Comparison of ENCODE assay signal across 22 mouse cellular contexts in genomic region chr4:76417676-76418075, GRCm38 (mm10).
DNase-seq lines count a peak whose midpoint lies in the region; ATAC-seq and TF ChIP-seq lines count a peak whose summit lies in the region.
"Had no signal": no experiment of that assay in that cellular context is flagged by ENCODE, and none has a peak within 500 bp of the region (broad histone marks: within the 10 kb centered on the region; RNA-seq: fewer than 3 reads in every experiment).

No protein-coding gene starts in this region.

- no peak overlapping the region for H3K4me2 ChIP-seq in kidney, embryonic 16.5 days (replicated peaks; ENCODE audit: low read depth, low read length)
- H3K4me2 ChIP-seq: embryonic facial prominence, embryonic 13.5 days; embryonic facial prominence, embryonic 15.5 days; forebrain, embryonic 12.5 days had no signal

- no peak for TF ChIP-seq CTCF in kidney, adult 2 months (conservative IDR thresholded peaks at IDR 0.05; ENCODE audit: insufficient read depth, insufficient read length, low read depth, low read length)

- H3K9ac ChIP-seq in kidney, embryonic 16.5 days (replicated peaks; ENCODE audit: low read length) = no peak overlapping the region
- H3K9ac ChIP-seq: embryonic facial prominence, embryonic 13.5 days; embryonic facial prominence, embryonic 15.5 days; forebrain, embryonic 12.5 days had no signal

- H3K27ac ChIP-seq in kidney, adult 2 months (ENCODE audit: insufficient read depth, low read depth, low read length) = no peak overlapping the region
- no peak overlapping the region for H3K27ac ChIP-seq in kidney, embryonic 16.5 days (ENCODE audit: low read length)
- H3K27ac ChIP-seq: embryonic facial prominence, embryonic 13.5 days; embryonic facial prominence, embryonic 15.5 days; forebrain, embryonic 10.5 days; forebrain, embryonic 12.5 days had no signal

- H3K4me1 ChIP-seq in kidney, adult 2 months (ENCODE audit: control insufficient read depth, insufficient read depth, low read length) = peaks cover 23% of the 10 kb centered on the region; the same call in 1 of the 2 replicates
- H3K4me1 ChIP-seq in kidney, embryonic 16.5 days (ENCODE audit: insufficient read depth, low read length) = 0 out of 2 replicates have a peak, but pooled peaks cover 2% of the 10 kb centered on the region
- H3K4me1 ChIP-seq: forebrain, embryonic 10.5 days; forebrain, embryonic 12.5 days had no signal

- no peak overlapping the region for H3K4me3 ChIP-seq in kidney, adult 2 months (ENCODE audit: insufficient read depth, low read depth, low read length)
- no peak overlapping the region for H3K4me3 ChIP-seq in kidney, embryonic 16.5 days (ENCODE audit: low read length)
- H3K4me3 ChIP-seq: embryonic facial prominence, embryonic 13.5 days; embryonic facial prominence, embryonic 15.5 days; erythroblast, embryonic 14.5 days; forebrain, embryonic 10.5 days; forebrain, embryonic 12.5 days had no signal

- TF ChIP-seq POLR2A in kidney, adult 2 months (IDR thresholded peaks at IDR 0.05; ENCODE audit: low read depth, low read length) = no peak

- peak; percentile 80 for DNase-seq in kidney, adult 2 months
- no peak for DNase-seq in kidney, adult 18-20 months
- DNase-seq in kidney, adult 9 months = peak; percentile 74
- DNase-seq in kidney, postnatal 10 days = no peak
- DNase-seq in kidney, postnatal 36 days = peak; percentile 56 to 70
- DNase-seq: adrenal gland, adult 2 months; adrenal gland, postnatal 10 days; adrenal gland, postnatal 25 days; cerebellum, adult 11 months; cerebellum, adult 18-20 months; cerebellum, adult 8-10 months; cerebellum, adult 9-11 months; cerebellum, postnatal 14 days; cerebellum, postnatal 36 days; embryo, embryonic 11 days had no signal

- H3K27me3 ChIP-seq in kidney, adult 2 months (replicated peaks; ENCODE audit: control insufficient read depth, insufficient read depth, low read length) = no peaks in the 10 kb centered on the region
- H3K27me3 ChIP-seq in kidney, embryonic 16.5 days (ENCODE audit: insufficient read depth, low read length) = no peaks in the 10 kb centered on the region
- H3K27me3 ChIP-seq: embryonic facial prominence, embryonic 13.5 days; embryonic facial prominence, embryonic 15.5 days; forebrain, embryonic 12.5 days had no signal

- no peaks in the 10 kb centered on the region for H3K9me3 ChIP-seq in kidney, embryonic 16.5 days (ENCODE audit: low read length)
- H3K9me3 ChIP-seq: embryonic facial prominence, embryonic 13.5 days; embryonic facial prominence, embryonic 15.5 days; forebrain, embryonic 10.5 days; forebrain, embryonic 12.5 days had no signal

- WGBS in kidney, adult 2 months = 61% methylated on average over 5 of the region's 5 CpGs
- 94% methylated on average over 5 of the region's 5 CpGs for whole genome bisulfite sequencing in kidney, embryonic 16.5 days

- ATAC-seq in kidney, embryonic 16.5 days (ENCODE audit: low FRiP score, low TSS enrichment) = no peak
- ATAC-seq: forebrain, embryonic 14.5 days had no signal

- H3K36me3 ChIP-seq in kidney, adult 2 months (ENCODE audit: control insufficient read depth, insufficient read depth, low read length) = no peaks in the 10 kb centered on the region
- H3K36me3 ChIP-seq in kidney, embryonic 16.5 days (ENCODE audit: insufficient read depth, low read length) = no peaks in the 10 kb centered on the region
- H3K36me3 ChIP-seq: embryonic facial prominence, embryonic 13.5 days; embryonic facial prominence, embryonic 15.5 days; forebrain, embryonic 10.5 days; forebrain, embryonic 12.5 days had no signal

Comparison
In these comparisons a context has a peak if more than half of its experiments do, and no peak if none do; other contexts are left out.
1. DNase-seq: peak in kidney, adult 2 months (single experiment), kidney, adult 9 months (single experiment) and kidney, postnatal 36 days (2 of 2); none in kidney, adult 18-20 months (single experiment) and kidney, postnatal 10 days (single experiment).